8 mouse cellular contexts compared by ENCODE assay signal in the genomic region with DNA sequence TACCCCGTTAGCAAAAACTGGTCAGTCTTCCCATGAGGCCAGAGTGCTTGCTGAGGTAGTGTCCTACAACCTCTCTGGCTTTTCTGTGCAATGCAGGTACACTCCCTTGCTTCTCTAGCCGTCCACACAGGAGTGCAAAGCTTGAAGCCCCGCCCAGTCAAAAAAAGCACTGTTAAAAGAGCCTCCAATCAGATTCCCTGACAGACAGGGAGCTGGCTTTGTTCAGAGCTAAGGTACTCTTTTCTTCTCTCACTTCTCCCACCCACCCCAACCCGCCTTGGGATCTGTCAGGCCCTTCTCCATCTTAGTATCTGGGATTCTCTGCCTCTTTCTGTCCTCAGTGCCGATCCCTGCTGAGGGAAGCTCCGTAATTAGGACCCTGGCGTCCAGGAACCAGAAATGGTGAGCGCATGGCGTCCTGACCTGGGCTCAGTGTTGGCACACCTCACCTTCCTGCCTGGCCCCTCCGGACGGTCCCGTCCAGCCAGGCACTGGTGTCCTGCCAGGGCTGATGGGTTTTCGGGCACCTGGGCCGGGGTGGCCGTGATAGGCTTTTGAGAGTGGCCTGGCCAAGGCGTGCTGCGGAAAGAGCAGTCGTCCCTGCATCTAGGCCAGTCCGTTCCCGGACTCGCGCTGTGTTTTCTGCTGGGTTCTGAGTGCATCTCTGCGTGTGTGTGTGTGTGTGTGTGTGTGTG. TPM values are rescaled to one million over a fixed set of nuclear protein-coding genes. Genes with fewer than 3 reads are reported as not detected.
DNase-seq lines count a peak whose midpoint lies in the region; ATAC-seq and TF ChIP-seq lines count a peak whose summit lies in the region.

No protein-coding gene starts in this region.

- no peaks in the 10 kb centered on the region for H3K9me3 ChIP-seq in kidney, embryonic 16.5 days (ENCODE audit: low read length)
- no peaks in the 10 kb centered on the region for H3K9me3 ChIP-seq in stomach, embryonic 15.5 days

- 19% methylated on average over 23 of the region's 23 CpGs for WGBS in heart, adult 2 months
- WGBS in kidney, embryonic 16.5 days = 14% methylated on average over 23 of the region's 23 CpGs
- 17% methylated on average over 23 of the region's 23 CpGs for WGBS in stomach, embryonic 15.5 days

- TF ChIP-seq POLR2A in heart, adult 2 months (IDR thresholded peaks at IDR 0.05; ENCODE audit: insufficient read depth, low read depth, low read length) = no peak
- TF ChIP-seq POLR2A in embryonic fibroblast, embryonic 13.5 days (IDR thresholded peaks at IDR 0.05; ENCODE audit: low read depth, low read length) = no peak

- H3K27ac ChIP-seq in heart, adult 2 months = no peak overlapping the region
- H3K27ac ChIP-seq in embryonic fibroblast, embryonic 13.5 days (ENCODE audit: insufficient read depth, low read length) = no peak overlapping the region
- no peak overlapping the region for H3K27ac ChIP-seq in kidney, embryonic 16.5 days (ENCODE audit: low read length)
- H3K27ac ChIP-seq in stomach, embryonic 15.5 days = no peak overlapping the region

- H3K79me2 ChIP-seq in heart, adult 2 months (replicated peaks; ENCODE audit: control insufficient read depth, insufficient read depth, low read length) = no peaks in the 10 kb centered on the region

- no peaks in the 10 kb centered on the region for H3K27me3 ChIP-seq in heart, adult 2 months (ENCODE audit: control insufficient read depth, insufficient read depth, low read length)
- no peaks in the 10 kb centered on the region for H3K27me3 ChIP-seq in kidney, embryonic 16.5 days (ENCODE audit: insufficient read depth, low read length)
- no peaks in the 10 kb centered on the region for H3K27me3 ChIP-seq in stomach, embryonic 15.5 days (replicated peaks)

- no peaks in the 10 kb centered on the region for H3K4me1 ChIP-seq in heart, adult 2 months (ENCODE audit: control insufficient read depth, insufficient read depth, low read length)
- no peaks in the 10 kb centered on the region for H3K4me1 ChIP-seq in embryonic fibroblast, embryonic 13.5 days (ENCODE audit: control insufficient read depth, insufficient read depth, low read length)
- 0 out of 2 replicates have a peak, but pooled peaks cover 3% of the 10 kb centered on the region for H3K4me1 ChIP-seq in kidney, embryonic 16.5 days (ENCODE audit: insufficient read depth, low read length)
- no peaks in the 10 kb centered on the region for H3K4me1 ChIP-seq in stomach, embryonic 15.5 days

- H3K9ac ChIP-seq in heart, adult 2 months (ENCODE audit: low read depth, low read length) = peak overlapping the region; percentile 38; the same call in 1 of the 2 replicates
- peak overlapping the region; percentile 63 for H3K9ac ChIP-seq in kidney, embryonic 16.5 days (replicated peaks; ENCODE audit: low read length)
- H3K9ac ChIP-seq in stomach, embryonic 15.5 days = no peak overlapping the region

- peak overlapping the region; percentile 78 for H3K4me2 ChIP-seq in kidney, embryonic 16.5 days (replicated peaks; ENCODE audit: low read depth, low read length)
- peak overlapping the region; percentile 83 for H3K4me2 ChIP-seq in stomach, embryonic 15.5 days

- intact Hi-C loops in heart, adult 2 months (cut with DNase I) = no loop called here
- intact Hi-C loops in heart, postnatal 25 days (cut with DNase I) = no loop called here

- no peak for TF ChIP-seq EP300 in heart, adult 2 months (IDR thresholded peaks at IDR 0.05; ENCODE audit: insufficient read depth, low read depth, low read length)

- H3K4me3 ChIP-seq in heart, adult 2 months = no peak overlapping the region
- H3K4me3 ChIP-seq in embryonic fibroblast, embryonic 13.5 days (ENCODE audit: insufficient read depth, low read length) = peak overlapping the region; percentile 50
- peak overlapping the region; percentile 52 for H3K4me3 ChIP-seq in kidney, embryonic 16.5 days (ENCODE audit: low read length)
- H3K4me3 ChIP-seq in stomach, embryonic 15.5 days (replicated peaks) = peak overlapping the region; percentile 52

- no peak for DNase-seq in heart, adult 2 months
- DNase-seq in heart, postnatal 25 days (ENCODE audit: low spot score) = no peak
- peak; percentile 85 for DNase-seq in brain, adult 2 months (ENCODE audit: low read depth, low spot score)
- DNase-seq in lung, postnatal 4 days = peak; percentile 7 to 25
- DNase-seq in spleen, postnatal 14 days (ENCODE audit: low spot score in 2 of 2) = no peak

- H3K36me3 ChIP-seq in heart, adult 2 months (ENCODE audit: control insufficient read depth, insufficient read depth, low read length) = no peaks in the 10 kb centered on the region
- no peaks in the 10 kb centered on the region for H3K36me3 ChIP-seq in kidney, embryonic 16.5 days (ENCODE audit: insufficient read depth, low read length)
- H3K36me3 ChIP-seq in stomach, embryonic 15.5 days = no peaks in the 10 kb centered on the region

- ATAC-seq in kidney, embryonic 16.5 days (ENCODE audit: low FRiP score, low TSS enrichment) = peak; percentile 76
- peak; percentile 27; the same call in 1 of the 2 replicates for ATAC-seq in stomach, embryonic 15.5 days (ENCODE audit: insufficient read depth, low FRiP score, low read depth)

- TF ChIP-seq CTCF in heart, adult 2 months (IDR thresholded peaks at IDR 0.05) = no peak
- no peak for TF ChIP-seq CTCF in embryonic fibroblast, embryonic 13.5 days (IDR thresholded peaks at IDR 0.05; ENCODE audit: borderline replicate concordance, insufficient read depth, low read length)

RNA-seq across cellular contexts. Expression of a gene that starts 30.3 kb away (rescaled TPM):
- 1 to 10 TPM; 1.4 to 1.9 TPM for total RNA-seq in heart, adult 2 months (2021)
- polyA plus RNA-seq in heart, adult 2 months (2012; rRNA removed) = 0.55 and 0.97 TPM in 2 replicates
- total RNA-seq in heart, postnatal 25 days (2021) = 1 to 10 TPM; 1.8 to 2.2 TPM
- 1.8 and 2.7 TPM in 2 replicates for polyA plus RNA-seq in embryonic fibroblast, embryonic 13.5 days (2011; ENCODE audit: insufficient read length, low read depth, missing spikeins)
- 2.0 and 2.3 TPM in 2 replicates for polyA plus RNA-seq in kidney, embryonic 16.5 days (2015; fragmentation: Nextera tagmentation; extraction: Ambion mirVana)
- 1.4 TPM in 2 replicates for polyA plus RNA-seq in stomach, embryonic 15.5 days (2015; fragmentation: Nextera tagmentation; extraction: Ambion mirVana)

Comparison
In these comparisons a context has a peak if more than half of its experiments do, and no peak if none do; other contexts are left out.
1. DNase-seq: peak in brain, adult 2 months (single experiment) and lung, postnatal 4 days (2 of 2); none in heart, adult 2 months (0 of 2), heart, postnatal 25 days (single experiment) and spleen, postnatal 14 days (0 of 2).